Mouse (Mus musculus) embryonic facial prominence, embryonic 12.5 days (tissue): ENCODE results near the gene Myo5a. TPM values are rescaled to one million over a fixed set of nuclear protein-coding genes. Genes with fewer than 3 reads are reported as not detected.
A peak's percentile ranks its signal among the peaks of the same experiment; 100 is the strongest.

Experiments used
- ATAC-seq: fragments of 200-750 bp; cut with Nextera tagmentation; 2 replicates; pipeline ENCODE4 v1.8.0; 2017; ENCODE audit not compliant: insufficient number of reproducible peaks, insufficient read depth, low FRiP score, low TSS enrichment
- H3K27ac ChIP-seq: fragments of 300-500 bp; sonication (generic); 2 replicates; pipeline ENCODE4 v1.5.1; 2016; ENCODE audit warnings: mild to moderate bottlenecking
- H3K27me3 ChIP-seq: fragments of 300-500 bp; sonication (generic); 2 replicates; pipeline ENCODE4 v1.6.1; 2016; ENCODE audit warnings: mild to moderate bottlenecking, moderate library complexity
- H3K36me3 ChIP-seq: fragments of 300-500 bp; sonication (generic); 2 replicates; pipeline ENCODE4 v1.6.1; 2016; ENCODE audit warnings: mild to moderate bottlenecking
- H3K4me1 ChIP-seq: fragments of 300-500 bp; sonication (generic); 2 replicates; pipeline ENCODE4 v1.6.1; 2016
- H3K4me2 ChIP-seq: fragments of 300-500 bp; sonication (generic); replicated peaks from 2 replicates; pipeline ENCODE4 v1.6.1; 2016; ENCODE audit warnings: mild to moderate bottlenecking, moderate library complexity
- H3K4me3 ChIP-seq: fragments of 300-500 bp; sonication (generic); 2 replicates; pipeline ENCODE4 v1.5.1; 2016; ENCODE audit warnings: mild to moderate bottlenecking
- H3K9ac ChIP-seq: fragments of 300-500 bp; sonication (generic); 2 replicates; pipeline ENCODE4 v1.6.1; 2016; ENCODE audit warnings: mild to moderate bottlenecking, moderate library complexity
- H3K9me3 ChIP-seq: fragments of 300-500 bp; sonication (generic); 2 replicates; pipeline ENCODE4 v1.6.1; 2016; ENCODE audit warnings: mild to moderate bottlenecking, moderate library complexity
- WGBS: fragments of 180-500 bp; shearing (Covaris S2); methylation state at CpG from one replicate; pipeline ENCODE4 v1.1.7; 2016; 5-methylcytosine and 5-hydroxymethylcytosine counted together
- polyA plus RNA-seq: library from polyadenylated mRNA; unstranded; fragments of >200 nt; fragmentation: Nextera tagmentation; extraction: Ambion mirVana; gene quantifications from 2 replicates; pipeline ENCODE4 v1.2.1, GENCODE M21; 2016

The Myo5a gene
- polyA plus RNA-seq, 1 experiment from 2014 or later, result 26.5 TPM

GRCm38 (mm10) chr9:75124201-75124721, 53.4 kb downstream of the Myo5a start:
- 62% methylated on average over 6 of the region's 6 CpGs for WGBS
- no peak for ATAC-seq

GRCm38 (mm10) chr9:75130553-75130952, 59.7 kb downstream of the Myo5a start:
- Histone ChIP-seq H3K9ac (no peak overlapping the region), H3K27ac (no peak overlapping the region), H3K4me3 (no peak overlapping the region), H3K4me1 (no peaks in the 10 kb centered on the region), H3K4me2 (no peak overlapping the region), H3K36me3 (0 out of 2 replicates have a peak, but pooled peaks cover 9% of the 10 kb centered on the region), H3K27me3 (no peaks in the 10 kb centered on the region), H3K9me3 (no peaks in the 10 kb centered on the region)
- 80% methylated on average over 2 of the region's 2 CpGs for WGBS
- ATAC-seq, result no peak

More at GRCm38 (mm10) chr9:75124201-75124721, 53.4 kb downstream of the Myo5a start:
- H3K4me2 ChIP-seq, result no peak overlapping the region
- H3K9me3 ChIP-seq, result no peaks in the 10 kb centered on the region
- no peak overlapping the region for H3K9ac ChIP-seq
- H3K36me3 ChIP-seq, result peaks cover 4% of the 10 kb centered on the region; the same call in 1 of the 2 replicates
- no peak overlapping the region for H3K27ac ChIP-seq
- no peaks in the 10 kb centered on the region for H3K4me1 ChIP-seq
- no peak overlapping the region for H3K4me3 ChIP-seq
- H3K27me3 ChIP-seq, result no peaks in the 10 kb centered on the region

- no peak for ATAC-seq
- Histone ChIP-seq H3K36me3 (peaks cover 26% of the 10 kb centered on the region), H3K4me2 (no peak overlapping the region), H3K27ac (no peak overlapping the region), H3K4me1 (no peaks in the 10 kb centered on the region), H3K27me3 (no peaks in the 10 kb centered on the region), H3K9ac (no peak overlapping the region), H3K4me3 (no peak overlapping the region), H3K9me3 (no peaks in the 10 kb centered on the region)
- 78% methylated on average over 5 of the region's 5 CpGs for WGBS
Observed at GRCm38 (mm10) chr9:75146911-75147310, 76.1 kb downstream of the Myo5a start.

- H3K27me3 ChIP-seq, result no peaks in the 10 kb centered on the region
- no peaks in the 10 kb centered on the region for H3K4me1 ChIP-seq
- H3K9ac ChIP-seq, result no peak overlapping the region
- no peak for ATAC-seq
- H3K9me3 ChIP-seq, result no peaks in the 10 kb centered on the region
- no peak overlapping the region for H3K4me2 ChIP-seq
- 91% methylated on average over 6 of the region's 6 CpGs for WGBS
- H3K27ac ChIP-seq, result no peak overlapping the region
- no peak overlapping the region for H3K4me3 ChIP-seq
- H3K36me3 ChIP-seq, result peaks cover 30% of the 10 kb centered on the region
Observed at GRCm38 (mm10) chr9:75160525-75160924, 89.7 kb downstream of the Myo5a start.

- Histone ChIP-seq H3K9ac (no peak overlapping the region), H3K4me3 (no peak overlapping the region), H3K4me2 (no peak overlapping the region), H3K36me3 (peaks cover 32% of the 10 kb centered on the region), H3K27me3 (no peaks in the 10 kb centered on the region), H3K4me1 (no peaks in the 10 kb centered on the region), H3K9me3 (no peaks in the 10 kb centered on the region), H3K27ac (no peak overlapping the region)
- ATAC-seq, result no peak
Observed at GRCm38 (mm10) chr9:75163650-75164049, 92.8 kb downstream of the Myo5a start.

- Histone ChIP-seq H3K27me3 (no peaks in the 10 kb centered on the region), H3K4me2 (no peak overlapping the region), H3K4me3 (no peak overlapping the region), H3K27ac (no peak overlapping the region), H3K9ac (no peak overlapping the region), H3K36me3 (peaks cover 40% of the 10 kb centered on the region), H3K4me1 (no peaks in the 10 kb centered on the region), H3K9me3 (no peaks in the 10 kb centered on the region)
- ATAC-seq, result no peak
- WGBS, result 91% methylated on average over 3 of the region's 3 CpGs
Observed at GRCm38 (mm10) chr9:75171721-75172120, 100.9 kb downstream of the Myo5a start.

- peaks cover 33% of the 10 kb centered on the region for H3K36me3 ChIP-seq
- ATAC-seq, result no peak
- WGBS, result 83% methylated on average over 3 of the region's 3 CpGs
Observed at GRCm38 (mm10) chr9:75187646-75188260, 116.9 kb downstream of the Myo5a start.

GRCm38 (mm10) chr9:75193858-75194257, 123.0 kb downstream of the Myo5a start:
- WGBS, result 48% methylated on average over 4 of the region's 4 CpGs

More at GRCm38 (mm10) chr9:75187646-75188260, 116.9 kb downstream of the Myo5a start:
- H3K9ac ChIP-seq, result no peak overlapping the region
- H3K27me3 ChIP-seq, result no peaks in the 10 kb centered on the region
- no peak overlapping the region for H3K4me3 ChIP-seq
- H3K4me1 ChIP-seq, result no peaks in the 10 kb centered on the region
- no peak overlapping the region for H3K27ac ChIP-seq
- no peaks in the 10 kb centered on the region for H3K9me3 ChIP-seq
- H3K4me2 ChIP-seq, result no peak overlapping the region

GRCm38 (mm10) chr9:75196335-75196734, 125.5 kb downstream of the Myo5a start:
- WGBS, result 51% methylated on average over 2 of the region's 2 CpGs
- H3K9ac ChIP-seq, result no peak overlapping the region
- H3K4me2 ChIP-seq, result no peak overlapping the region
- no peaks in the 10 kb centered on the region for H3K4me1 ChIP-seq
- no peaks in the 10 kb centered on the region for H3K9me3 ChIP-seq
- H3K4me3 ChIP-seq, result no peak overlapping the region
- peaks cover 16% of the 10 kb centered on the region for H3K36me3 ChIP-seq
- no peaks in the 10 kb centered on the region for H3K27me3 ChIP-seq
- no peak for ATAC-seq
- no peak overlapping the region for H3K27ac ChIP-seq

More at GRCm38 (mm10) chr9:75193858-75194257, 123.0 kb downstream of the Myo5a start:
- Histone ChIP-seq H3K36me3 (peaks cover 12% of the 10 kb centered on the region), H3K9ac (no peak overlapping the region), H3K4me3 (no peak overlapping the region), H3K4me2 (no peak overlapping the region), H3K27me3 (no peaks in the 10 kb centered on the region), H3K27ac (no peak overlapping the region), H3K9me3 (no peaks in the 10 kb centered on the region), H3K4me1 (no peaks in the 10 kb centered on the region)
- no peak for ATAC-seq

GRCm38 (mm10) chr9:75197297-75197696, 126.5 kb downstream of the Myo5a start:
- Histone ChIP-seq H3K4me3 (no peak overlapping the region), H3K9ac (no peak overlapping the region), H3K36me3 (peaks cover 24% of the 10 kb centered on the region), H3K27ac (no peak overlapping the region), H3K4me2 (no peak overlapping the region), H3K4me1 (no peaks in the 10 kb centered on the region), H3K9me3 (no peaks in the 10 kb centered on the region), H3K27me3 (no peaks in the 10 kb centered on the region)
- 54% methylated on average over 6 of the region's 6 CpGs for WGBS
- 0 out of 2 replicates have a peak, but pooled peaks have one; percentile 28 for ATAC-seq

GRCm38 (mm10) chr9:75201506-75201905, 130.7 kb downstream of the Myo5a start:
- no peak overlapping the region for H3K4me3 ChIP-seq
- peaks cover 39% of the 10 kb centered on the region for H3K36me3 ChIP-seq
- WGBS, result 96% methylated on average over 1 of the region's 1 CpGs

GRCm38 (mm10) chr9:75202036-75202435, 131.2 kb downstream of the Myo5a start:
- Histone ChIP-seq H3K4me1 (no peaks in the 10 kb centered on the region), H3K36me3 (peaks cover 39% of the 10 kb centered on the region), H3K4me2 (no peak overlapping the region), H3K9ac (no peak overlapping the region), H3K27me3 (no peaks in the 10 kb centered on the region), H3K4me3 (no peak overlapping the region), H3K9me3 (no peaks in the 10 kb centered on the region), H3K27ac (no peak overlapping the region)
- ATAC-seq, result no peak
- WGBS, result 87% methylated on average over 2 of the region's 2 CpGs

More at GRCm38 (mm10) chr9:75201506-75201905, 130.7 kb downstream of the Myo5a start:
- no peak for ATAC-seq
- Histone ChIP-seq H3K4me1 (no peaks in the 10 kb centered on the region), H3K9me3 (no peaks in the 10 kb centered on the region), H3K27ac (no peak overlapping the region), H3K9ac (no peak overlapping the region), H3K4me2 (no peak overlapping the region), H3K27me3 (no peaks in the 10 kb centered on the region)
